Mouse (Mus musculus): ENCODE measurements at regions not wholly inside any gene's neighbourhood (a gene's known extent, or its start where the extent isn't known, plus 50 kb on each side); places are given as distances from the start of the nearest gene placed in this dataset.

- no peak overlapping the region for H3K27ac ChIP-seq (replicated peaks; ENCODE audit: low read depth, low read length)
- no peak overlapping the region for H3K4me3 ChIP-seq (ENCODE audit: insufficient read depth, low read depth, low read length)
- no peaks in the 10 kb centered on the region for H3K4me1 ChIP-seq (ENCODE audit: control insufficient read depth, insufficient read depth, insufficient read length, low read length)
Observed at GRCm38 (mm10) chr1:185726811-185727210, 272.2 kb downstream of the Slc30a10 start.

GRCm38 (mm10) chr1:185727749-185728148 lies 273.1 kb downstream of the Slc30a10 start:
- no peak overlapping the region for H3K27ac ChIP-seq (replicated peaks; ENCODE audit: low read depth, low read length)

DNA sequence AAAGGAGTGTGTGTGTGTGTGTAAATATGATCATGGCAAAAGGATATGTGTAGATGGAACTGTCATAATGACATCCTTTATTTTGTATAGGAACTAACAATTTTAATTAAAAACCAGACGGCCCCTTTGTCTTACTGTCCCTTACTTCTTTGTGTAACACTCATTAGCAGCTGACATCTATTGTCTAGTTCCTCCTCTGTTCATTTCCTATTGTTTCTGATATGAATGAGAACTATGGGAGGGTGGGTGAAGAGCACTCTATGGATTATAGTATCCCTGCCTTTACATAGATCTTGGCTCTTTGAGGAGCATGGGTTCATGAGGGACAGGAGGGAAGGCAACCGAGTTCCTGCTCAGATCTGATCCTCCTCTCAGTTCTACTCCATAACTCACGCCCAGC lies 273.8 kb downstream of the Slc30a10 start:
- Histone ChIP-seq H3K4me3 (ENCODE audit: insufficient read depth, low read depth, low read length) (no peak overlapping the region), H3K27ac (replicated peaks; ENCODE audit: low read depth, low read length) (no peak overlapping the region), H3K4me1 (ENCODE audit: control insufficient read depth, insufficient read depth, insufficient read length, low read length) (no peaks in the 10 kb centered on the region)

More at GRCm38 (mm10) chr1:185727749-185728148, 273.1 kb downstream of the Slc30a10 start:
- H3K4me3 ChIP-seq (ENCODE audit: insufficient read depth, low read depth, low read length), result no peak overlapping the region
- no peaks in the 10 kb centered on the region for H3K4me1 ChIP-seq (ENCODE audit: control insufficient read depth, insufficient read depth, insufficient read length, low read length)

- Histone ChIP-seq H3K4me1 (ENCODE audit: control insufficient read depth, insufficient read depth, insufficient read length, low read length) (no peaks in the 10 kb centered on the region), H3K4me3 (ENCODE audit: insufficient read depth, low read depth, low read length) (no peak overlapping the region), H3K27ac (replicated peaks; ENCODE audit: low read depth, low read length) (no peak overlapping the region)
Observed at GRCm38 (mm10) chr1:185731062-185731461, 276.4 kb downstream of the Slc30a10 start.

DNA sequence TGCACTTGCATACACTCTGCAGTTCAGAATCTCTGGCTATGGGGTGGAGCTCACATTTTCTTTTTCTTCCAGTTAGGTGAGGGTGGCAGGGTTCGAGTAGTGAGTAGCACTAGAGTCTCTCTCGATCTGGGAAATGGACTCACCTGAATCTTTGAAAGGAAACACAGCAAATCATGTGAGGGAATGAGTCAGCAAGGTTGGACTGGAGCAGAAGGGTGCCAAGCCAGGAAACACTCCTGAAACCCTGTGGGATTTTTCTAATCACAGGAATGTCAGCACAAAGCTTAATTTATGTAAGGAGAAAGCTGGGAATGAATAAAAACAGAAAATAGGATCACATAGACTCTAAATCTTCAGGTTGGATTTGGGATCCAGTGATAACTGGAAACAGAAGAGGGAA lies 282.1 kb downstream of the Slc30a10 start:
- Histone ChIP-seq H3K4me1 (ENCODE audit: control insufficient read depth, insufficient read depth, insufficient read length, low read length) (no peaks in the 10 kb centered on the region), H3K4me3 (ENCODE audit: insufficient read depth, low read depth, low read length) (no peak overlapping the region), H3K27ac (replicated peaks; ENCODE audit: low read depth, low read length) (no peak overlapping the region)

- Histone ChIP-seq H3K27ac (replicated peaks; ENCODE audit: low read depth, low read length) (no peak overlapping the region), H3K4me1 (ENCODE audit: control insufficient read depth, insufficient read depth, insufficient read length, low read length) (no peaks in the 10 kb centered on the region), H3K4me3 (ENCODE audit: insufficient read depth, low read depth, low read length) (no peak overlapping the region)
Observed at GRCm38 (mm10) chr1:185741034-185741890, 286.6 kb downstream of the Slc30a10 start.

GRCm38 (mm10) chr1:185749251-185749650 lies 294.6 kb downstream of the Slc30a10 start:
- Histone ChIP-seq H3K4me1 (ENCODE audit: control insufficient read depth, insufficient read depth, insufficient read length, low read length) (no peaks in the 10 kb centered on the region), H3K4me3 (ENCODE audit: insufficient read depth, low read depth, low read length) (no peak overlapping the region), H3K27ac (replicated peaks; ENCODE audit: low read depth, low read length) (no peak overlapping the region)

DNA sequence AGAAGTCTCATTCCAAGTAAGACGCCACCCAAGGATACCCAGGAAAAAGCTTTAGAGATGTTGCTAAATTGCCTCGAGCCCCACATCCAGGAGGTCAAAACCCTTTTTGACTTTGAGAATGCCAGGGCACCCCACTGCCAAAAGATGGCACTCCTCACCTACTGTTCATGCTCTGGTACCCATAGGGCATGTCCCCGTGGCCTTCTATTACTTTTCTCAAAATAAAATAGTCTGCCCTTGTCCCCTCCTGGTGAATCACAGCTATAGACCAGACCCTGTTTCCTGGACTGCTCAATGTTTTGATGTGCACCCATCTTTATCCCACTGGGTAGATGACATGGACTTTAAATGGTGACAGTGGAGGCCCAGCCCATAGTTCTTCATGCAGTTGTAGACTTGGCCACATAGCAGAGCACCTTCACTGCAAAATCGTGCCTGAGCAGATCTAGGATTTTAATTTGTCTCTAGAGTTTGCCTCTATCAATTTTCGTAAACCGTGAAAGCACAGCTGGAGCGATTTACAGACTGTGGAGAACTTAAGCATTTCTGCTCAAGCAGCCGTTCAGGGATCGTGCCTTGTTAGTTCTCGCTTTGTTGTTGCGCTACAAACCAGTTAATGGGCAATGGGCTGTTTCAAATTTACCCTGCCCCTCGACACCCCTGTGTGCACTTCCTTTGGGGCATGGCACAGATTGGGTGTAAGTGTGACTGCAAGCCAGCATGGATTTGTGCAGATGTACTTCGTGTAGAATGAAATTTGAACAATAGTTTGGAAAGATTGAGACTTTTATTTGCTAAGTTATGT lies 300.0 kb downstream of the Slc30a10 start:
- no peak overlapping the region for H3K4me3 ChIP-seq (ENCODE audit: insufficient read depth, low read depth, low read length)
- no peaks in the 10 kb centered on the region for H3K4me1 ChIP-seq (ENCODE audit: control insufficient read depth, insufficient read depth, insufficient read length, low read length)
- no peak overlapping the region for H3K27ac ChIP-seq (replicated peaks; ENCODE audit: low read depth, low read length)

DNA sequence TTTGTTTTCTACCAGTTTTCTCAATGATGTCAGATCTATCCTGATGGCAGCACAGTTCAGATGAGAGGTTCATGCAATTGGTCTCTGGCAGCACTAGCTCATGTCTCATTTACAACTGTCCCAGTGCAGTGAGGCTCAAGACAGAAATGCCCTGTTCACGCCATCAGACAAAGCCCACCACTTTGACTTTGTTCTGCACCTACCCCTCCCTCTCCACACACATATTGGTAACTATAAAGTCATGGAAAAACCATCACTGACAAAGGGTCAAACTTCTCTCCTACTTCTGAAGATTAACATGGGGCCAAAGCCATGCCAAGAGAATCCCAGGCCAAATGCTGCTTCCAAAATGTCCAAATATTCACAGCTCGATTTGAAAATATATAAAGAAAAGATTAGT lies 302.7 kb downstream of the Slc30a10 start:
- Histone ChIP-seq H3K4me3 (ENCODE audit: insufficient read depth, low read depth, low read length) (no peak overlapping the region), H3K27ac (replicated peaks; ENCODE audit: low read depth, low read length) (no peak overlapping the region), H3K4me1 (ENCODE audit: control insufficient read depth, insufficient read depth, insufficient read length, low read length) (no peaks in the 10 kb centered on the region)

DNA sequence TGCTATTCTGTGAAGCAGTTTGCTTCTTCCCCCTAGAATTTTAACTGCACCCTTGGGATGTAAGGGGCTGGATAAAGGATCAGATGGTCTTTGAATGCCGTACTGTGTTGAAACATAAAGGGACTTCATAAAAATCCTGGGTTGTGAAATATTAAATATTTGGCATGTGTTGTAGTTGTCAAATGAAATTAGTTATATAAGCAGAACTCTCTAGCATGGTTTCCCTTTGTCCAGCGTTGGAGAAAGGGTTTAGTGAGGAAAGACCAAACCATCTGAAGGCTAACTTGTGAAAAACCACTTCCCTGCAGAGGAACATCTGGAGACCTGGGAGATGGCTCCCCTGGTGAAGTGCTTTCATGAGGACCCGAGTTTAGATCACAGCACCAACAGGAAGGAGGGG lies 319.6 kb downstream of the Slc30a10 start:
- Histone ChIP-seq H3K27ac (replicated peaks; ENCODE audit: low read depth, low read length) (peak overlapping the region; percentile 19), H3K4me1 (ENCODE audit: control insufficient read depth, insufficient read depth, insufficient read length, low read length) (peaks cover 11% of the 10 kb centered on the region), H3K4me3 (ENCODE audit: insufficient read depth, low read depth, low read length) (no peak overlapping the region)

DNA sequence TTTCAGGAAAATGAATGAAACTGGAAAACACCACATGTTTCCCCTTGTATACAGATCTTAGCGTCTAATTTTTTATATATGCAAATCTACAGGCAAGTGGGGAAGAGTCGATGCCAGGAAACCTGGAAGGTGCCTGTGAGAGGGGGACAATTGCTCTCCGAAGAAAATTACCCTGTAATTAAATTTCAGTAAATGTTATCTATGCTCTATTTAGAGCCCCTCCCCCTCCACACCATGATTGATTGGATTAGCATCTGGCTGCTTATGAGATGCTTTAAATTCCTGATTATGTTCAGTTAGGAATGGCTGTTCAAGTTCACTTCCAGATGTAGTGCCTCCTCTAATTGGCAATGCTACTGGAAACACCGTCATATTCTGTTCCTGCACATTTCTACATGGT lies 325.0 kb downstream of the Slc30a10 start:
- Histone ChIP-seq H3K4me3 (ENCODE audit: insufficient read depth, low read depth, low read length) (no peak overlapping the region), H3K4me1 (ENCODE audit: control insufficient read depth, insufficient read depth, insufficient read length, low read length) (peaks cover 10% of the 10 kb centered on the region)

DNA sequence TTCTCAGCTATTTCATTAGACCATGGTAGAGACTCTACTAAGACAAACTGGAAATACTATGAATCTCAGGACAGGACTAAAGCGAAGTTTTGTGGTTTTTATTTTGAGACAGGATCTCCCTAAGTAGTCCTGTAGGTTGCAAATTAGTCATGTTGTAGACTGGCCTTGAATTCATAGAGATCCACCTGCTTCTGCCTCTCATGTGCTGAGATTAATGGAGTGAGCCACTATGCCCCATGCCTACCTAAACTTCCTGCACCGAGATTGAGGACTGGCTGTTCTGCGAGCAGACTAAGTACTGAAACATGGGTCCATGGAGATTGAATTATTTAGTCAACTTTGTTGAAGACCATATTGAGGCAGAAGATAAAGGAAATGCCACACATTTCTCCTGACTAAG lies 315.0 kb downstream of the Lyplal1 start:
- H3K4me3 ChIP-seq (ENCODE audit: insufficient read depth, low read depth, low read length), result no peak overlapping the region
- H3K4me1 ChIP-seq (ENCODE audit: control insufficient read depth, insufficient read depth, insufficient read length, low read length), result no peaks in the 10 kb centered on the region
- no peak overlapping the region for H3K27ac ChIP-seq (replicated peaks; ENCODE audit: low read depth, low read length)

More for the DNA sequence above, 325.0 kb downstream of the Slc30a10 start:
- no peak overlapping the region for H3K27ac ChIP-seq (replicated peaks; ENCODE audit: low read depth, low read length)

DNA sequence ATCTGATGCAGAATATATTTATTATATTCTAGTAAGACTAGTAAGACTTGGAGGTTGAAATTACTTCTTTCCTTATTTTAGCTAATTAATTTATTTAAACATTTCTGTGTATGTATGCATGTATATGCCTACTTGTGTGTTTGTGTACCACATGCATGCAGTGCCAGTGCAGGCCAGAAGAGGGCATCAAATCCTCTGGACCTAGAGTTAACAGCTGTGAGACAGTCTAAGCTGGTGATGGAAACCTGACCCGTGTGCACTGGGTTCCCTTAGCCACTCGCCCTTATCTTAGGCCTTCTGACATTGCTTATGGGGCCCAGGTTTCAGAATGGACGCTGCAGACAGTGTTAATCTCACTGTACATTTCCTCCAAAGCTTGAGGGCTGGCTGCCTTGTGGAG lies 302.2 kb downstream of the Lyplal1 start:
- no peak overlapping the region for H3K27ac ChIP-seq (replicated peaks; ENCODE audit: low read depth, low read length)
- H3K4me3 ChIP-seq (ENCODE audit: insufficient read depth, low read depth, low read length), result no peak overlapping the region
- H3K4me1 ChIP-seq (ENCODE audit: control insufficient read depth, insufficient read depth, insufficient read length, low read length), result no peaks in the 10 kb centered on the region

DNA sequence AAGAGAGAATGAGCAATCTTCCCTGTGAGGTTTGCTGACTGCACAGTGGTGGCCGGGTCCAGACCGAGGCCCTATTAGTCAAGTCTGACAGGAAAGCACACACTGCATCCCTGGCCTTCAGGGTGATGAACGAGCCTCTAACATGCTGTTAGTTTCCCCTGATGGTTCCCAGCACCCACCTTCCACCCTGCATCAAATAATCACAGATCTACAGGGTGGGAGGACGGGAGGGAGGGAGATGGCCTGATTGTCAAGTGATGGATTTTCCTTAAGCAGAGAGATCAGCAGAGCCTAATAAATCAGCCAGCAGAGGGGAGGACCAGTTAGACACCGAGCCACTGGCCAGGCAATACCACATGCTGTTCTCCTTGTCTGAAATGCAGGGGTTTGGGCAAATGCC lies 298.1 kb downstream of the Lyplal1 start:
- H3K4me3 ChIP-seq (ENCODE audit: insufficient read depth, low read depth, low read length), result no peak overlapping the region
- no peak overlapping the region for H3K27ac ChIP-seq (replicated peaks; ENCODE audit: low read depth, low read length)
- no peaks in the 10 kb centered on the region for H3K4me1 ChIP-seq (ENCODE audit: control insufficient read depth, insufficient read depth, insufficient read length, low read length)

GRCm38 (mm10) chr1:185822241-185822640 lies 294.9 kb downstream of the Lyplal1 start:
- Histone ChIP-seq H3K4me1 (ENCODE audit: control insufficient read depth, insufficient read depth, insufficient read length, low read length) (no peaks in the 10 kb centered on the region), H3K27ac (replicated peaks; ENCODE audit: low read depth, low read length) (no peak overlapping the region), H3K4me3 (ENCODE audit: insufficient read depth, low read depth, low read length) (no peak overlapping the region)

Data from brown adipose tissue, adult 24 weeks (tissue).